Mouse (Mus musculus): ENCODE results near the gene Usp29. TPM values are rescaled to one million over a fixed set of nuclear protein-coding genes. Genes with fewer than 3 reads are reported as not detected.

Usp29 gene
- polyA plus RNA-seq, 1 experiment from 2014 or later: 14.4 TPM

- 15% methylated on average over 8 of the region's 8 CpGs for WGBS
- no peak overlapping the region for H3K27ac ChIP-seq (ENCODE audit: low read depth, low read length)
These were observed 84.6 kb downstream of the Usp29 start for GRCm38 (mm10) chr7:6814971-6815370.

GRCm38 (mm10) chr7:6816706-6817376, 86.5 kb downstream of the Usp29 start:
- H3K9me3 ChIP-seq (ENCODE audit: control insufficient read depth, low read length): no peaks in the 10 kb centered on the region
- 0 out of 2 replicates have a peak, but pooled peaks cover 2% of the 10 kb centered on the region for H3K4me1 ChIP-seq (replicated peaks; ENCODE audit: control insufficient read depth, insufficient read depth, low read length)
- no peaks in the 10 kb centered on the region for H3K27me3 ChIP-seq (ENCODE audit: control insufficient read depth, insufficient read depth, low read length)
- ATAC-seq (replicated peaks; ENCODE audit: low FRiP score): no peak
- H3K4me3 ChIP-seq (ENCODE audit: low read depth, low read length): no peak overlapping the region
- WGBS: 86% methylated on average over 5 of the region's 5 CpGs
- DNase-seq (ENCODE audit: low spot score): no peak
- H3K9ac ChIP-seq (ENCODE audit: low read length): no peak overlapping the region
- no peak overlapping the region for H3K4me2 ChIP-seq (ENCODE audit: low read depth, low read length, severe bottlenecking)
- H3K27ac ChIP-seq (ENCODE audit: low read depth, low read length): no peak overlapping the region
- H3K36me3 ChIP-seq (ENCODE audit: control insufficient read depth, insufficient read depth, low read length): no peaks in the 10 kb centered on the region

More at GRCm38 (mm10) chr7:6814971-6815370, 84.6 kb downstream of the Usp29 start:
- DNase-seq (ENCODE audit: low spot score) (no peak), ATAC-seq (replicated peaks; ENCODE audit: low FRiP score) (peak; percentile 16; the same call in 1 of the 2 replicates)
- H3K27me3 ChIP-seq (ENCODE audit: control insufficient read depth, insufficient read depth, low read length): no peaks in the 10 kb centered on the region
- no peak overlapping the region for H3K9ac ChIP-seq (ENCODE audit: low read length)
- H3K9me3 ChIP-seq (ENCODE audit: control insufficient read depth, low read length): no peaks in the 10 kb centered on the region
- H3K36me3 ChIP-seq (ENCODE audit: control insufficient read depth, insufficient read depth, low read length): no peaks in the 10 kb centered on the region
- no peak overlapping the region for H3K4me2 ChIP-seq (ENCODE audit: low read depth, low read length, severe bottlenecking)
- H3K4me1 ChIP-seq (replicated peaks; ENCODE audit: control insufficient read depth, insufficient read depth, low read length): peaks cover 2% of the 10 kb centered on the region; the same call in 1 of the 2 replicates
- no peak overlapping the region for H3K4me3 ChIP-seq (ENCODE audit: low read depth, low read length)

DNA sequence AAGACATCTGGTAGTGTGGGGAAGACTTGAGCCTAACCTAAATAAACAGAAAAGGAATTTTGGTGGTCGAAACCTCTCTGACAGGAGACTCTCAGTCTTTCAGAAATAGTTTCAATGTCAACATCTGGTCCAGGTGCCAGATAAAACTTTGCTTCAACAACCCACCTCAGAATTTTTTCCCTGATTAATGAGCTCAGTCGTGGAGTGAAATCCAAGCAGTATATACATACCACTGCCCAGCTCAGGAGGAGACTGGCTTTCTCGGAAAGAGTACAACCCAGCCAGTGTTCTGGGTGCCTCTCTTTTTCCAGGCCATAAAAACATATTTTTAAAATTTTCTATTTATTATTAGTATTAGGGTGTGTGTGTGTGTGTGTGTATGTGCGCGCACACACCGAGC, 89.9 kb downstream of the Usp29 start:
- 84% methylated on average over 6 of the region's 6 CpGs for WGBS
- no peak for ATAC-seq (replicated peaks; ENCODE audit: low FRiP score)

GRCm38 (mm10) chr7:6822633-6823032, 92.3 kb downstream of the Usp29 start:
- ATAC-seq (replicated peaks; ENCODE audit: low FRiP score): no peak
- Histone ChIP-seq H3K9me3 (ENCODE audit: control insufficient read depth, low read length) (no peaks in the 10 kb centered on the region), H3K36me3 (ENCODE audit: control insufficient read depth, insufficient read depth, low read length) (no peaks in the 10 kb centered on the region), H3K27me3 (ENCODE audit: control insufficient read depth, insufficient read depth, low read length) (no peaks in the 10 kb centered on the region), H3K9ac (ENCODE audit: low read length) (no peak overlapping the region), H3K27ac (ENCODE audit: low read depth, low read length) (no peak overlapping the region), H3K4me3 (ENCODE audit: low read depth, low read length) (no peak overlapping the region), H3K4me1 (replicated peaks; ENCODE audit: control insufficient read depth, insufficient read depth, low read length) (no peaks in the 10 kb centered on the region), H3K4me2 (ENCODE audit: low read depth, low read length, severe bottlenecking) (no peak overlapping the region)
- WGBS: 46% methylated on average over 4 of the region's 4 CpGs
- no peak for DNase-seq (ENCODE audit: low spot score)

More for the DNA sequence above, 89.9 kb downstream of the Usp29 start:
- Histone ChIP-seq H3K9ac (ENCODE audit: low read length) (no peak overlapping the region), H3K4me1 (replicated peaks; ENCODE audit: control insufficient read depth, insufficient read depth, low read length) (no peaks in the 10 kb centered on the region), H3K27ac (ENCODE audit: low read depth, low read length) (no peak overlapping the region), H3K36me3 (ENCODE audit: control insufficient read depth, insufficient read depth, low read length) (no peaks in the 10 kb centered on the region), H3K9me3 (ENCODE audit: control insufficient read depth, low read length) (no peaks in the 10 kb centered on the region), H3K4me2 (ENCODE audit: low read depth, low read length, severe bottlenecking) (no peak overlapping the region), H3K27me3 (ENCODE audit: control insufficient read depth, insufficient read depth, low read length) (no peaks in the 10 kb centered on the region), H3K4me3 (ENCODE audit: low read depth, low read length) (no peak overlapping the region)
- DNase-seq (ENCODE audit: low spot score): no peak

DNA sequence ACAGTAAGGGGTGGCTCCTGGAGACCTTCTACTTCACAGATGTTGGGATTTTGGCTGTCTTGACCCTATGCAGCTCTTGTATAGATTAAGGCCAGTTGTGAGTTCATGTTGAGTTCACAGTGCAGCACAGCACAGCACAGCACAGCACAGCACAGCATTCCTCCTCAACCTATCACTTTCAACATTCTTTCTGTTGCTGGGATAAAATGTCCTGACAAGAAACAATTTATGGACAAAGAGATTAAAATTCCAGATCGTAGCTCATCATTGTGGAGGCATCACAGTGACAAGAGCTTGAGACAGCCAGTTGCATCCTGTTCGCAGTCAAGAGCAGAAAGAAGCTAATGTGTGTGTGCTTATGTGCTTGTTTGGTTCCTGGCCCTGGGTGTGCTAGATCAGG, 93.3 kb downstream of the Usp29 start:
- H3K27me3 ChIP-seq (ENCODE audit: control insufficient read depth, insufficient read depth, low read length): no peaks in the 10 kb centered on the region
- 39% methylated on average over 2 of the region's 2 CpGs for WGBS
- no peak overlapping the region for H3K9ac ChIP-seq (ENCODE audit: low read length)
- H3K4me1 ChIP-seq (replicated peaks; ENCODE audit: control insufficient read depth, insufficient read depth, low read length): no peaks in the 10 kb centered on the region
- DNase-seq (ENCODE audit: low spot score) (no peak), ATAC-seq (replicated peaks; ENCODE audit: low FRiP score) (no peak)
- no peak overlapping the region for H3K4me2 ChIP-seq (ENCODE audit: low read depth, low read length, severe bottlenecking)
- H3K36me3 ChIP-seq (ENCODE audit: control insufficient read depth, insufficient read depth, low read length): no peaks in the 10 kb centered on the region
- H3K27ac ChIP-seq (ENCODE audit: low read depth, low read length): no peak overlapping the region
- H3K9me3 ChIP-seq (ENCODE audit: control insufficient read depth, low read length): no peaks in the 10 kb centered on the region
- H3K4me3 ChIP-seq (ENCODE audit: low read depth, low read length): no peak overlapping the region

DNA sequence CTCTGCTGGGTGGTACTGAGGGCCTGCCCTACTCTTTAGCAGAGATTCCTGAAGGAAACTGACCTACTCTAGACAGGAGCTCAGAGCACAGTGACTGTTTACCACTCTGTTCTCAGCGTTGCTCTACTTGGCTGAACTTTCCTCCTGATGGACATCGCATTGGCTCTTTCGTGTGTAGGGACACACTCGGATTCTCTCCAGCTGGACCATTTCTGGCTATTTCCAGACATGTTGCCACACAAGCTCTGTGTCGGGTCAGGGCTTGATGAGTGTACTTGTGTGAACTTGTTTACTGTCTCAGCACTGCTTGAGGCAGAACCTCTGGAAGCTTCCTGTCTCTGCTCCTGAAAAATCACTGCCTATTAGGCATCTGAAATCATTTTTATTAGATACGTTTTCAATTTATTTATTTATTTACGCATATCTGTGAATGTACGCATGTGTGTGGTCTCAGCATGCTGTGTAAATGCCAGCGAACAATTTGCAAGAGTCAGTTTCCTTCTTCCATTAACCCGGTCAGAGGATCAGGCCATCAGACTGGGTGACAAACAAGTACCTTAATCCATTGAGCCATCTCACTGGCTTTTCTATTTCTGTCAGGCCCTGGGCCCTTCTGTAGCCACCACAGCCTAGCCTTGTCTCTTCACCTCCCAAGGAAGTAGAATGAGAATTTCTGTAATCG, 95.7 kb downstream of the Usp29 start:
- no peak overlapping the region for H3K4me3 ChIP-seq (ENCODE audit: low read depth, low read length)
- no peak for DNase-seq (ENCODE audit: low spot score)
- no peaks in the 10 kb centered on the region for H3K36me3 ChIP-seq (ENCODE audit: control insufficient read depth, insufficient read depth, low read length)
- WGBS: 90% methylated on average over 11 of the region's 11 CpGs
- no peaks in the 10 kb centered on the region for H3K27me3 ChIP-seq (ENCODE audit: control insufficient read depth, insufficient read depth, low read length)
- no peak overlapping the region for H3K9ac ChIP-seq (ENCODE audit: low read length)
- no peak overlapping the region for H3K27ac ChIP-seq (ENCODE audit: low read depth, low read length)
- no peaks in the 10 kb centered on the region for H3K4me1 ChIP-seq (replicated peaks; ENCODE audit: control insufficient read depth, insufficient read depth, low read length)
- no peak overlapping the region for H3K4me2 ChIP-seq (ENCODE audit: low read depth, low read length, severe bottlenecking)
- H3K9me3 ChIP-seq (ENCODE audit: control insufficient read depth, low read length): no peaks in the 10 kb centered on the region
- no peak for ATAC-seq (replicated peaks; ENCODE audit: low FRiP score)

DNA sequence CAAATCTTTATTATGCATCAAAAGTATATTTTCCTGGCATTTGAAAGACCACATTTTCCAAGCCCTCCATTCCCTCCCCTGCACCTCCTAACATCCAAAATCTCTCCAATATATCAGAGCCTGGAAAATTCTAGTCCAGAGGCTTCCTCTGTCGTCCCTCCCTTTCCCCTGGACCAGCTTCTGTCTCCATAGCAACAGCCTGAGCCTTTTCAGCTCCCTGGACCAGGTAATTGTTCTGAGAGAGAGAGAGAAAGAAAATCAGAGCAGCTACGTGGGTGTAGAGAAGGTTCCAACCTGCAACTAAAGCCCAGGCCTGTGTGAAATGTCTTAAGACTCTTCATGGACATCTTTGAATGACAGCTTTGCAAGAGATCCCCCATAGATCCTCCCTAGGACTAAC, 98.8 kb downstream of the Usp29 start:
- no peak overlapping the region for H3K4me3 ChIP-seq (ENCODE audit: low read depth, low read length)
- H3K27me3 ChIP-seq (ENCODE audit: control insufficient read depth, insufficient read depth, low read length): no peaks in the 10 kb centered on the region
- DNase-seq (ENCODE audit: low spot score) (no peak), ATAC-seq (replicated peaks; ENCODE audit: low FRiP score) (0 out of 2 replicates have a peak, but pooled peaks have one; percentile 70)
- no peaks in the 10 kb centered on the region for H3K4me1 ChIP-seq (replicated peaks; ENCODE audit: control insufficient read depth, insufficient read depth, low read length)
- no peaks in the 10 kb centered on the region for H3K36me3 ChIP-seq (ENCODE audit: control insufficient read depth, insufficient read depth, low read length)
- H3K27ac ChIP-seq (ENCODE audit: low read depth, low read length): no peak overlapping the region
- H3K4me2 ChIP-seq (ENCODE audit: low read depth, low read length, severe bottlenecking): no peak overlapping the region
- 2% methylated on average over 2 of the region's 2 CpGs for WGBS
- H3K9ac ChIP-seq (ENCODE audit: low read length): no peak overlapping the region
- no peaks in the 10 kb centered on the region for H3K9me3 ChIP-seq (ENCODE audit: control insufficient read depth, low read length)

- no peak overlapping the region for H3K4me3 ChIP-seq (ENCODE audit: low read depth, low read length)
- DNase-seq (ENCODE audit: low spot score): no peak
- peak; percentile 70 for ATAC-seq (replicated peaks; ENCODE audit: low FRiP score)
These were observed 104.6 kb downstream of the Usp29 start for GRCm38 (mm10) chr7:6834950-6835349.

More at GRCm38 (mm10) chr7:6834950-6835349, 104.6 kb downstream of the Usp29 start:
- no peaks in the 10 kb centered on the region for H3K36me3 ChIP-seq (ENCODE audit: control insufficient read depth, insufficient read depth, low read length)
- H3K27ac ChIP-seq (ENCODE audit: low read depth, low read length): peak overlapping the region; percentile 41; the same call in 1 of the 2 replicates
- 57% methylated on average over 5 of the region's 5 CpGs for WGBS
- peaks cover 4% of the 10 kb centered on the region; the same call in 1 of the 2 replicates for H3K4me1 ChIP-seq (replicated peaks; ENCODE audit: control insufficient read depth, insufficient read depth, low read length)
- H3K27me3 ChIP-seq (ENCODE audit: control insufficient read depth, insufficient read depth, low read length): no peaks in the 10 kb centered on the region
- H3K9ac ChIP-seq (ENCODE audit: low read length): 0 out of 2 replicates have a peak overlapping the region, but pooled peaks have one; percentile 20
- no peaks in the 10 kb centered on the region for H3K9me3 ChIP-seq (ENCODE audit: control insufficient read depth, low read length)
- no peak overlapping the region for H3K4me2 ChIP-seq (ENCODE audit: low read depth, low read length, severe bottlenecking)
